Mouse (Mus musculus): ENCODE results near the gene Plekha6. TPM values are rescaled to one million over a fixed set of nuclear protein-coding genes. Genes with fewer than 3 reads are reported as not detected.

Gene Plekha6
- polyA plus RNA-seq (2012; rRNA removed), result 37.1 and 104 TPM in 2 replicates

- H3K36me3 ChIP-seq (ENCODE audit: control insufficient read depth, insufficient read depth, low read length), result no peaks in the 10 kb centered on the region
- TF ChIP-seq CTCF (IDR thresholded peaks at IDR 0.05; ENCODE audit: extremely low read depth, insufficient read length, insufficient replicate concordance, low read depth, low read length) (no peak), POLR2A (IDR thresholded peaks at IDR 0.05; ENCODE audit: low read depth, low read length) (no peak)
- H3K27me3 ChIP-seq (ENCODE audit: control insufficient read depth, insufficient read depth, low read length), result peaks cover 11% of the 10 kb centered on the region; the same call in 1 of the 2 replicates
- peaks cover 27% of the 10 kb centered on the region; the same call in 1 of the 2 replicates for H3K4me1 ChIP-seq (ENCODE audit: control insufficient read depth, insufficient read depth, insufficient read length, low read length)
- under 1% methylated on average over 65 of the region's 68 CpGs for WGBS
- peak within 1 kb of the TSS; percentile 91 for H3K27ac ChIP-seq (ENCODE audit: insufficient read depth, low read depth, low read length)
- H3K4me3 ChIP-seq (ENCODE audit: low read depth, low read length), result peak within 1 kb of the TSS; percentile 80
Observed at GRCm38 (mm10) chr1:133163820-133164431, at the start of gene Plekha6. Gene Plekha6, plus strand, starts transcription at chr1:133164210.

- Histone ChIP-seq H3K27me3 (ENCODE audit: control insufficient read depth, insufficient read depth, low read length) (no peaks in the 10 kb centered on the region), H3K4me3 (ENCODE audit: low read depth, low read length) (no peak overlapping the region), H3K36me3 (ENCODE audit: control insufficient read depth, insufficient read depth, low read length) (no peaks in the 10 kb centered on the region), H3K27ac (ENCODE audit: insufficient read depth, low read depth, low read length) (no peak overlapping the region), H3K4me1 (ENCODE audit: control insufficient read depth, insufficient read depth, insufficient read length, low read length) (peaks cover 7% of the 10 kb centered on the region; the same call in 1 of the 2 replicates)
- WGBS, result 95% methylated on average over 4 of the region's 4 CpGs
- TF ChIP-seq CTCF (IDR thresholded peaks at IDR 0.05; ENCODE audit: extremely low read depth, insufficient read length, insufficient replicate concordance, low read depth, low read length), result no peak
- no peak for TF ChIP-seq POLR2A (IDR thresholded peaks at IDR 0.05; ENCODE audit: low read depth, low read length)
Observed at GRCm38 (mm10) chr1:133116108-133116507, 47.9 kb upstream of the Plekha6 start.

DNA sequence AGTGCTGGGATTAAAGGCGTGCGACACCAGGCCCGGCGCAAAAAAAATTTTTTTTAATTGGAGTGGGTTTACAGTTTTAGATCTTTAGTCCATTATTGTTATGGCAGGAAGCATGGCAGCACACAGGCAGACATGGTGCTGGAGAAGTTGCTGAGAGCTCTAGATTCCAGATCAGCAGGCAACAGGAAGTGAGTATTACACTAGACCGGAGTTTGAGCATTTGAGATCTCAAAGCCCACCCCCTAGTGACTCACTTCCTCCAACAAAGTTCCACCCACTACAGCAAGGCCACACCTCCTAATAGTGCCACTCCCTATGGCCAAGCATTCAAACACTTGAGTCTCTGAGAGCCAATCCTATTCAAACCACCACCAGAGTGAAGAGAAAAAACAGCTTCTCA is 45.9 kb upstream of the Plekha6 start:
- no peak overlapping the region for H3K4me3 ChIP-seq (ENCODE audit: low read depth, low read length)
- peaks cover 12% of the 10 kb centered on the region; the same call in 1 of the 2 replicates for H3K4me1 ChIP-seq (ENCODE audit: control insufficient read depth, insufficient read depth, insufficient read length, low read length)
- peak overlapping the region; percentile 89; the same call in 1 of the 2 replicates for H3K27ac ChIP-seq (ENCODE audit: insufficient read depth, low read depth, low read length)
- no peaks in the 10 kb centered on the region for H3K36me3 ChIP-seq (ENCODE audit: control insufficient read depth, insufficient read depth, low read length)
- no peak for TF ChIP-seq CTCF (IDR thresholded peaks at IDR 0.05; ENCODE audit: extremely low read depth, insufficient read length, insufficient replicate concordance, low read depth, low read length)
- TF ChIP-seq POLR2A (IDR thresholded peaks at IDR 0.05; ENCODE audit: low read depth, low read length), result no peak
- H3K27me3 ChIP-seq (ENCODE audit: control insufficient read depth, insufficient read depth, low read length), result no peaks in the 10 kb centered on the region
- WGBS, result 80% methylated on average over 5 of the region's 5 CpGs

GRCm38 (mm10) chr1:133118844-133119243 is 45.2 kb upstream of the Plekha6 start:
- H3K36me3 ChIP-seq (ENCODE audit: control insufficient read depth, insufficient read depth, low read length), result no peaks in the 10 kb centered on the region
- TF ChIP-seq CTCF (IDR thresholded peaks at IDR 0.05; ENCODE audit: extremely low read depth, insufficient read length, insufficient replicate concordance, low read depth, low read length) (no peak), POLR2A (IDR thresholded peaks at IDR 0.05; ENCODE audit: low read depth, low read length) (no peak)
- H3K27ac ChIP-seq (ENCODE audit: insufficient read depth, low read depth, low read length), result peak overlapping the region; percentile 89
- peaks cover 18% of the 10 kb centered on the region; the same call in 1 of the 2 replicates for H3K4me1 ChIP-seq (ENCODE audit: control insufficient read depth, insufficient read depth, insufficient read length, low read length)
- WGBS, result 33% methylated on average over 3 of the region's 3 CpGs
- no peaks in the 10 kb centered on the region for H3K27me3 ChIP-seq (ENCODE audit: control insufficient read depth, insufficient read depth, low read length)
- H3K4me3 ChIP-seq (ENCODE audit: low read depth, low read length), result no peak overlapping the region

DNA sequence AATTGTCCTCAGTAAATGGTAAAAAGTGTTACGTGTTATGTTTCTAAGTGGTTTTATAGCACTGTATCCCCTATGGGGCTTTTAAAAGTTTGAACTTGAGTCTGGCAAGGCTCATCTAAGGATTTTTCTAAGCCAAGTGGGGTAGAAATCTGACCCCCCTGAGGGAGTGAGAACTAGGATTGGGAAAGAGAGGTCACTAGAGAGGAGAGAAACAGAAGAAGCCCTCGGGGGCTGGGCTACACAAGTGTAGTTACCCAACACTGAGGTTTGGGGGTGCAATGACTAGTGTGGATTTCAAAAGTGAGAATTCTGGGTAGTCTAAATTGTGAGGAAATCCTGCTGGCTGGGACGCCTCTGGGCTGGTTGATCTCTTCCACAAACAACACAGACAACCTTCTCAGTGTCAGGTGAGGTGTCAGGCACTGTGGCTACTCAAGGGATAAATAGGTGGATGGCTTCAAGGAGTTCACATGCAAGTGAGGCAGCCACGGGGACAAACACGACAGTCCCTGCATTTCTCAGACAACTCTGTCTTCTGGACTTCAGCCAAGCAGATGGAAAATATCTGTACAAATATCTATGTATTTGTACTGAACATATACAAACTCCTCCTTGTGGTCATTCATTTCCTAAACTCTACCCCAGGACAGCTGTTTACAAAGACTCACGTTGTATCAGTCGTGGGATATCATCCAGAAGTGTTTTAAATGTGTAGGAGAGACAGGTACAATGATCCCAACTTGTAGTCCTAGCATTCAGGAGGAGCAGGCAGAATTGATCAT is 43.9 kb upstream of the Plekha6 start:
- Histone ChIP-seq H3K27ac (ENCODE audit: insufficient read depth, low read depth, low read length) (no peak overlapping the region), H3K4me3 (ENCODE audit: low read depth, low read length) (no peak overlapping the region), H3K36me3 (ENCODE audit: control insufficient read depth, insufficient read depth, low read length) (no peaks in the 10 kb centered on the region), H3K4me1 (ENCODE audit: control insufficient read depth, insufficient read depth, insufficient read length, low read length) (peaks cover 22% of the 10 kb centered on the region; the same call in 1 of the 2 replicates), H3K27me3 (ENCODE audit: control insufficient read depth, insufficient read depth, low read length) (no peaks in the 10 kb centered on the region)
- TF ChIP-seq POLR2A (IDR thresholded peaks at IDR 0.05; ENCODE audit: low read depth, low read length), result no peak
- TF ChIP-seq CTCF (IDR thresholded peaks at IDR 0.05; ENCODE audit: extremely low read depth, insufficient read length, insufficient replicate concordance, low read depth, low read length), result no peak
- WGBS, result 57% methylated on average over 7 of the region's 7 CpGs

DNA sequence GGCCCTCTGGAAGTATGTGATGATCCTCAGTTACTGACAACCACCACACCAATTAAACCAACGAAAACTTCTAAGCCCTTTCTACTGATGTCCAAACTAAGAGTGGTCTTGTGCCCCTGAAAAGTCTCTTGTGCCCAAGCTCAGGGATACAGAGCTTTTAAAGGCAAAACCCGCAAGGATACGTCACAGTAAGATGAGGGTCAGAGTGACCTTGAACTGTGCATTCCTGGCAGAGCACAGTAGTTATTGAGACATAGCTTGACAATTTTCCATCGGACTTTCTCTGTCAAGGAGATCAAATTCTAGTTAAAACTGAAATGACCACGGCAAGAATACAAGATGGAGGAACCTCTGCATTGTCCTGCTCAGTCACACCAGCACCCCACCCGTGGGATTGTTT is 42.8 kb upstream of the Plekha6 start:
- peaks cover 22% of the 10 kb centered on the region; the same call in 1 of the 2 replicates for H3K4me1 ChIP-seq (ENCODE audit: control insufficient read depth, insufficient read depth, insufficient read length, low read length)
- TF ChIP-seq POLR2A (IDR thresholded peaks at IDR 0.05; ENCODE audit: low read depth, low read length), result no peak
- no peak for TF ChIP-seq CTCF (IDR thresholded peaks at IDR 0.05; ENCODE audit: extremely low read depth, insufficient read length, insufficient replicate concordance, low read depth, low read length)
- H3K27me3 ChIP-seq (ENCODE audit: control insufficient read depth, insufficient read depth, low read length), result no peaks in the 10 kb centered on the region
- no peaks in the 10 kb centered on the region for H3K36me3 ChIP-seq (ENCODE audit: control insufficient read depth, insufficient read depth, low read length)
- 60% methylated on average over 6 of the region's 6 CpGs for WGBS
- no peak overlapping the region for H3K4me3 ChIP-seq (ENCODE audit: low read depth, low read length)
- no peak overlapping the region for H3K27ac ChIP-seq (ENCODE audit: insufficient read depth, low read depth, low read length)

- WGBS, result 36% methylated on average over 6 of the region's 6 CpGs
- Histone ChIP-seq H3K27ac (ENCODE audit: insufficient read depth, low read depth, low read length) (peak overlapping the region; percentile 93), H3K36me3 (ENCODE audit: control insufficient read depth, insufficient read depth, low read length) (no peaks in the 10 kb centered on the region), H3K4me3 (ENCODE audit: low read depth, low read length) (no peak overlapping the region), H3K4me1 (ENCODE audit: control insufficient read depth, insufficient read depth, insufficient read length, low read length) (peaks cover 25% of the 10 kb centered on the region; the same call in 1 of the 2 replicates), H3K27me3 (ENCODE audit: control insufficient read depth, insufficient read depth, low read length) (no peaks in the 10 kb centered on the region)
- TF ChIP-seq POLR2A (IDR thresholded peaks at IDR 0.05; ENCODE audit: low read depth, low read length) (no peak), CTCF (IDR thresholded peaks at IDR 0.05; ENCODE audit: extremely low read depth, insufficient read length, insufficient replicate concordance, low read depth, low read length) (no peak)
Observed at GRCm38 (mm10) chr1:133124137-133124536, 39.9 kb upstream of the Plekha6 start.

Data from small intestine, adult 2 months (tissue).